Mouse (Mus musculus) heart, embryonic 11.5 days (tissue): Measurements from ENCODE around the gene Stat1. TPM values are rescaled to one million over a fixed set of nuclear protein-coding genes. Genes with fewer than 3 reads are reported as not detected.

Source experiments
- ATAC-seq: fragments of 200-750 bp; cut with Nextera tagmentation; replicated peaks from 2 replicates; pipeline ENCODE4 v1.8.0; 2017; ENCODE audit warnings: moderate library complexity; ENCODE audit not compliant: insufficient number of reproducible peaks, low FRiP score, low TSS enrichment
- H3K27ac ChIP-seq: fragments of 300-500 bp; sonication (generic); 2 replicates; pipeline ENCODE4 v1.5.1; 2014; ENCODE audit warnings: mild to moderate bottlenecking, low read depth, low read length
- H3K27me3 ChIP-seq: fragments of 300-500 bp; sonication (generic); 2 replicates; pipeline ENCODE4 v1.6.1; 2014; ENCODE audit warnings: mild to moderate bottlenecking, low read length, mixed read lengths; ENCODE audit not compliant: control insufficient read depth, insufficient read depth
- H3K36me3 ChIP-seq: fragments of 300-500 bp; sonication (generic); 2 replicates; pipeline ENCODE4 v1.6.1; 2014; ENCODE audit warnings: mild to moderate bottlenecking, low read length, moderate library complexity, mixed read lengths; ENCODE audit not compliant: control insufficient read depth, insufficient read depth
- H3K4me1 ChIP-seq: fragments of 300-500 bp; sonication (generic); 2 replicates; pipeline ENCODE4 v1.6.1; 2014; ENCODE audit warnings: low read length; ENCODE audit not compliant: control insufficient read depth, insufficient read depth
- H3K4me2 ChIP-seq: fragments of 300-500 bp; sonication (generic); 2 replicates; pipeline ENCODE4 v1.6.1; 2014; ENCODE audit warnings: mild to moderate bottlenecking, moderate library complexity
- H3K4me3 ChIP-seq: fragments of 300-500 bp; sonication (generic); 2 replicates; pipeline ENCODE4 v1.5.1; 2014; ENCODE audit warnings: low read depth, low read length
- H3K9ac ChIP-seq: fragments of 300-500 bp; sonication (generic); 2 replicates; pipeline ENCODE4 v1.6.1; 2014; ENCODE audit warnings: mild to moderate bottlenecking, low read depth, low read length, moderate library complexity
- H3K9me3 ChIP-seq: fragments of 300-500 bp; sonication (generic); replicated peaks from 2 replicates; pipeline ENCODE4 v1.6.1; 2016; ENCODE audit warnings: low read length; ENCODE audit not compliant: control insufficient read depth
- WGBS: fragments of 180-500 bp; shearing (Covaris S2); extraction: QIAGEN DNeasy Blood & Tissue Kit; methylation state at CpG from one replicate; pipeline ENCODE4 v1.1.7; 2014; ENCODE audit not compliant: insufficient replicate concordance; 5-methylcytosine and 5-hydroxymethylcytosine counted together
- polyA plus RNA-seq: library from polyadenylated mRNA; unstranded; fragments of >200 nt; fragmentation: Nextera tagmentation; extraction: Ambion mirVana; gene quantifications from 2 replicates; pipeline ENCODE4 v1.2.1, GENCODE M21; 2014

Stat1 gene
- polyA plus RNA-seq, 1 experiment from 2014 or later = 28.5 TPM

DNA sequence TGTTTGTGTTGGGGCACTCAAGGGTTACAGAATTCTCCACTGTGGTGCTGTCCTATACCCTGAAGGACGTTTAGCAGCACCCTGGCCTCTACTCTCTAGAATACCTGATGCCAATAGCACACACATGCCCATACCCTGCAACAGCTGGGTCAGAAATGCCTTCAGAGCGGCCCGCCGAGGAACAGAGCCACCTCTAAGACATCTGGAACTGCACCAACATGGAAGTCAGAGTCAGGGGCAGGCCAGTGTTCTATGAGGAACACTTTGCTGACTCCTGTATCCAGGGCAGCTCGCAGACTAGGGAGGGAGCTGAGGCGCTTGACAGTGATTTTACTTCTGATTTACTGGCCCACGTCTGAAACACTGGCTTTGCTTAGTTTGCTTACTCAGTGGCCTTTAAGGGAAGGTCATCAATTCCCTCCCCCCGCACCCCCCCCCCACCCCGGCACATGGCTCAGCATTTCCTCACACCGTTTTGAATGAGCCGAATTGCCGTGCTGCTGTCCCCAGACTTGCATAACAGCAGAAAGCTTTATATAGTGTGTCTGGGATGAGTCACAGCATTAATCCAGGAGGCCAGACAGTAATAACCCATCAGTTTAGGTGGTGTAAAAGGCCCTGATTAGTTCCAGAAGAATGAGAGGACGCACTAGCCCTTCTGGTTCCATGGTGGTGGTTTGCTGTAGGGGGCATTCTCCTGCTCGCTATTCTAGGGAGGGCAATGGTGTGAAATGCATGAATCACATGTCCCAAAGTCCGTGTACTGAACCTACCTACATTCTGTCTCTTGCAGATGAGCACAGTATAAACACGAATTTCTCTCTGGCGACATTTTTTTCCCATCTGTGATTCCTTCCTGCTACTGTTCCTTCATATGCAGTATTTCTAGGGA, 39.5 kb downstream of the Stat1 start:
- Histone ChIP-seq H3K9ac (no peak overlapping the region), H3K4me3 (no peak overlapping the region), H3K27ac (no peak overlapping the region), H3K4me1 (no peaks in the 10 kb centered on the region), H3K36me3 (peaks cover 3% of the 10 kb centered on the region; the same call in 1 of the 2 replicates), H3K9me3 (no peaks in the 10 kb centered on the region), H3K4me2 (no peak overlapping the region), H3K27me3 (no peaks in the 10 kb centered on the region)
- 70% methylated on average over 17 of the region's 17 CpGs for WGBS
- no peak for ATAC-seq

- no peak overlapping the region for H3K4me2 ChIP-seq
- H3K27me3 ChIP-seq = no peaks in the 10 kb centered on the region
- 86% methylated on average over 8 of the region's 8 CpGs for WGBS
- no peaks in the 10 kb centered on the region for H3K4me1 ChIP-seq
- H3K4me3 ChIP-seq = no peak overlapping the region
- no peaks in the 10 kb centered on the region for H3K9me3 ChIP-seq
- H3K27ac ChIP-seq = no peak overlapping the region
- ATAC-seq = no peak
- H3K9ac ChIP-seq = no peak overlapping the region
- H3K36me3 ChIP-seq = peaks cover 3% of the 10 kb centered on the region; the same call in 1 of the 2 replicates
Measured at GRCm38 (mm10) chr1:52161151-52161550, 41.9 kb downstream of the Stat1 start.

DNA sequence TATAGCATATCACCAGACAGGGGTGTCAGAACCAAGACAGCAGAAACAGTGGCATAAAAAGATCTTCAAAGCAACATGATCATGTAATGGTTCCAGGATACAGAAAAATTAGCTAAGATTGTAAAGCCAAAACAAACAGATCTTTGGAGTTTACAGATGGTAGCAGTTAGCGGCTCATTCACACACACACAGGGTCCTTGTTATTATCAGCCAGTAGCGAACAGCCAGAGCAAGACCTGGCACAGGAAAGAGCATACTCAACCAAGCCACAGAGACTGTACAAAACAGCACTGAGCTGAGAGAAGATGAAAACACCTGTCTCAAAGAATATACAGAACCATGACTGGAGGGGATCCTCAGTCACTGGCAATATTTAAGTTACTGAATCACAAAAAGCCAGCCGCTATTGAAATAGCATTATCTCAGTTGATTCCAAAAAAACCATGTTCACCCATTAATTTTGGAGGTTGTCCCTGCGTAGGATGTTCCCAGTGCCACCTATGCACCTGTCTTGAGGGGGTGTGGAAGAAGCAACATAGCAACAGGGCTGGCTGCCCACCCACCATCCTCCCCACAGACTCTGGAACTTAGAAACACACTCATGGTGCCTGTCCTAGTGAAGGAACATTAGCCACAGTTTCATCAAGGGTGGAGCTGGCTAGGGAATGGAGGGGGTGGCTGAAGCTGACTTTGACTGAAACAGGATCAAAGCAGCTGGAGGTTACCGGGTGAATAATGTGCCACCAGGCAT, 44.6 kb downstream of the Stat1 start:
- ATAC-seq = no peak
- 84% methylated on average over 5 of the region's 5 CpGs for WGBS
- H3K36me3 ChIP-seq = no peaks in the 10 kb centered on the region

DNA sequence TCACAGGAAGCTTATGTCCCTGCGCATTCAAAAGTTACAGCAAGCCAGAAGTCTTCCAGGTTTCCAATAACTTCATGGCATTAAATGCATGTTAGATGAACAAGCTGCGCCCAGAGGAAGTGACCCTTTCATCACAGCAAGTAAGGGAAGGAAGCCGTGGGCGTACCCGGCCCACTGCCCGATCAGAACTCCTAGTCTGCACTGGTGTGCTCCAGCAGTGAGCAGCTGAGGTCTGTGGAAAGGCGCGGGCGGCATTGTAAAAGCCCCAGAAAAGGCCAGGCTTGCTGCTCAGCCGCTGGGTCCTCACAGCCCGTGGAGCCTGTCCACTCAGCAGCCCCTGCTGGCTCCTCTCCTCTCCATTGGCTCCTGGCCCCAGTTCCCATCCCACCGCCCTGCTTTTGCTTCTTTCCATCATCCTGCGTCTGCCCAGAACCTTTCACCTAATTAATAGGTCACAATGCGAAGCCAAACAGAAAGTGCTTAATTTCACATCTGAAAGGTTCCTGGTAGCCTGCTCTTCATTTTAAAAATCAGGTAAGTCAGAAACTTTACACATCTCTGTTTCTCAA, 47.5 kb downstream of the Stat1 start:
- no peaks in the 10 kb centered on the region for H3K27me3 ChIP-seq
- no peak overlapping the region for H3K4me3 ChIP-seq
- H3K36me3 ChIP-seq = no peaks in the 10 kb centered on the region
- ATAC-seq = no peak
- H3K9ac ChIP-seq = peak overlapping the region; percentile 46; the same call in 1 of the 2 replicates
- peaks cover 5% of the 10 kb centered on the region for H3K4me1 ChIP-seq
- peak overlapping the region; percentile 46; the same call in 1 of the 2 replicates for H3K27ac ChIP-seq
- WGBS = 65% methylated on average over 14 of the region's 14 CpGs
- H3K9me3 ChIP-seq = no peaks in the 10 kb centered on the region
- H3K4me2 ChIP-seq = peak overlapping the region; percentile 11; the same call in 1 of the 2 replicates

More for the DNA sequence above, 44.6 kb downstream of the Stat1 start:
- H3K4me1 ChIP-seq = no peaks in the 10 kb centered on the region; the same call in 1 of the 2 replicates
- H3K27me3 ChIP-seq = no peaks in the 10 kb centered on the region
- H3K4me3 ChIP-seq = no peak overlapping the region
- no peaks in the 10 kb centered on the region for H3K9me3 ChIP-seq
- H3K9ac ChIP-seq = no peak overlapping the region
- no peak overlapping the region for H3K27ac ChIP-seq
- H3K4me2 ChIP-seq = no peak overlapping the region

- H3K4me3 ChIP-seq = no peak overlapping the region
- no peaks in the 10 kb centered on the region for H3K9me3 ChIP-seq
- peak; percentile 35; the same call in 1 of the 2 replicates for ATAC-seq
- H3K9ac ChIP-seq = no peak overlapping the region
- H3K4me2 ChIP-seq = no peak overlapping the region
- H3K36me3 ChIP-seq = no peaks in the 10 kb centered on the region
- no peak overlapping the region for H3K27ac ChIP-seq
- peaks cover 5% of the 10 kb centered on the region for H3K4me1 ChIP-seq
- WGBS = 10% methylated on average over 3 of the region's 3 CpGs
- H3K27me3 ChIP-seq = no peaks in the 10 kb centered on the region
Measured at GRCm38 (mm10) chr1:52170057-52170456, 50.8 kb downstream of the Stat1 start.

GRCm38 (mm10) chr1:52170747-52171146, 51.5 kb downstream of the Stat1 start:
- H3K27ac ChIP-seq = no peak overlapping the region
- H3K36me3 ChIP-seq = no peaks in the 10 kb centered on the region
- no peak overlapping the region for H3K9ac ChIP-seq
- H3K9me3 ChIP-seq = no peaks in the 10 kb centered on the region
- peaks cover 5% of the 10 kb centered on the region for H3K4me1 ChIP-seq
- WGBS = 63% methylated on average over 7 of the region's 7 CpGs
- ATAC-seq = no peak
- no peaks in the 10 kb centered on the region for H3K27me3 ChIP-seq
- peak overlapping the region; percentile 41; the same call in 1 of the 2 replicates for H3K4me2 ChIP-seq
- H3K4me3 ChIP-seq = no peak overlapping the region

DNA sequence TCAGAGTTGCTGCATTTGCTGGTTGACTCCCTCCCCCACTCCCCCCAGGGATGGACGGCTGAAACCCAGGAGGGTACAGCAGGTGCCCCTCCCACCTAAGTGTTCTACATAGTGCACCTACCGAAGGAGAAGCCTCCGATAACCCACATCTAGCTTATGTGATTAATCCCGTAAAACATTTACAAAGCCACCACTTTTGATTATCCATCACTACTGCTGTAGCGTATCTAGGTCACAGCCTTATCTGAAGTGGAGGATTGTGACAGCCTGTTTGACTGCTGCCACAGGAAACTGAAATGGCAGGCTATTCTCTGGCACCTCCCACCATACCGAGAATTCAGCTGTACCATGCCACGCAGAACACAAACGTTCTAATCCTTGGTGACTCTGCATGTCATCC, 52.0 kb downstream of the Stat1 start:
- 42% methylated on average over 8 of the region's 8 CpGs for WGBS
- H3K36me3 ChIP-seq = no peaks in the 10 kb centered on the region
- no peaks in the 10 kb centered on the region for H3K27me3 ChIP-seq
- peaks cover 5% of the 10 kb centered on the region for H3K4me1 ChIP-seq
- ATAC-seq = no peak
- H3K9me3 ChIP-seq = no peaks in the 10 kb centered on the region
- no peak overlapping the region for H3K4me3 ChIP-seq
- peak overlapping the region; percentile 41 for H3K4me2 ChIP-seq
- H3K27ac ChIP-seq = no peak overlapping the region
- H3K9ac ChIP-seq = no peak overlapping the region

GRCm38 (mm10) chr1:52175321-52175720, 56.1 kb downstream of the Stat1 start:
- 75% methylated on average over 5 of the region's 5 CpGs for WGBS
- Histone ChIP-seq H3K4me1 (peaks cover 5% of the 10 kb centered on the region; the same call in 1 of the 2 replicates), H3K36me3 (no peaks in the 10 kb centered on the region), H3K9me3 (no peaks in the 10 kb centered on the region), H3K4me3 (no peak overlapping the region), H3K9ac (no peak overlapping the region), H3K27ac (no peak overlapping the region), H3K4me2 (no peak overlapping the region), H3K27me3 (no peaks in the 10 kb centered on the region)
- ATAC-seq = no peak
